Mouse (Mus musculus) gastrocnemius, postnatal 36 days (tissue): ENCODE measurements around the gene Cars2. TPM values are rescaled to one million over a fixed set of nuclear protein-coding genes. Genes with fewer than 3 reads are reported as not detected.
A peak's percentile ranks its signal among the peaks of the same experiment; 100 is the strongest.
"Not testable (repeated sequence)": the region's sequence is repeated elsewhere in the genome, so short reads cannot be mapped to it uniquely, and the experiment has no call there.

ENCODE experiments used
- DNase-seq, 2 experiments: peaks; one replicate each; pipeline ENCODE4 v3.0.0; 2022
- intact Hi-C: fragments of 180-260 bp; cut with DNase I; formaldehyde crosslinking; loops from one replicate; pipeline ENCODE4 v1.15.1; 2025
- total RNA-seq, 2 experiments: library from RNA; stranded (reverse); gene quantifications; 2 replicates each; pipeline ENCODE4 v1.2.3; 2021

The Cars2 gene
- total RNA-seq, 2 experiments from 2014 or later, result 13.8 to 14.2 TPM

DNA sequence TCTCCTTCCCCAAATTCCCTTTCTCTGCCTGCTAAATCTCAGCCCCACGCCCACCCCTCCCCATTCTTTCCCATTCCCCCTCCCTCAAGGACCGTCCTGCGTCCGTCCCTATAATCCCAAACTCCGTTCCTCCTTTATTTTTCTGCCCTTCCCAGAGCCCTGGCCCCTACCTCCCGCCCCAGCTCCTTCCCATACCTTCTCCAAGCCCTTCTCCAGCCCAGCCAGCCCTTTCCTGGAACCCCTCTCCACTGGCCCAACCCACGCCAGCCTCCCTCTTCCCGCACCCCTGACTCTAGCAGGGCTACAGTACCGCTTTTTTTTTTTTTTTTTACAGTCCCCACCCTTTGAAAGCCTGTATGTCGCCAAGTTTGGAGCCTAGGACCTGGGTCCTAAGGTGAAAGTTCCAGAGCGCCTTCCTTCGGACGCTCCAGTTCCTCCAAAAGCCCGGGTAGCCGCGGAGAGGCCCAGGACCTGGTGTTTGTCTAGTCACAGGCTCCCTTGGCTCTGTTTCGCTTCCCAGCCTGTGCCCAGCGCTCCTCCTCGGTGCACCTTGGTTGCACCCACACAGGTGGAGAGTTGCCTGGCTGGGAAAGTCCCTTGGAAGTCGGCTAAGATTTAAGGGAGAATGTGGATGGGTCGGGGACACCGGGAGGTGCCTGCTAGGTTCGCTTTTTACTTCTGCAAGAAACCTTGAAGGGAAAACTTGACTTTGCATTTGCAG lies 71.6 kb downstream of the Cars2 start:
- intact Hi-C loops, result no loop called here

DNA sequence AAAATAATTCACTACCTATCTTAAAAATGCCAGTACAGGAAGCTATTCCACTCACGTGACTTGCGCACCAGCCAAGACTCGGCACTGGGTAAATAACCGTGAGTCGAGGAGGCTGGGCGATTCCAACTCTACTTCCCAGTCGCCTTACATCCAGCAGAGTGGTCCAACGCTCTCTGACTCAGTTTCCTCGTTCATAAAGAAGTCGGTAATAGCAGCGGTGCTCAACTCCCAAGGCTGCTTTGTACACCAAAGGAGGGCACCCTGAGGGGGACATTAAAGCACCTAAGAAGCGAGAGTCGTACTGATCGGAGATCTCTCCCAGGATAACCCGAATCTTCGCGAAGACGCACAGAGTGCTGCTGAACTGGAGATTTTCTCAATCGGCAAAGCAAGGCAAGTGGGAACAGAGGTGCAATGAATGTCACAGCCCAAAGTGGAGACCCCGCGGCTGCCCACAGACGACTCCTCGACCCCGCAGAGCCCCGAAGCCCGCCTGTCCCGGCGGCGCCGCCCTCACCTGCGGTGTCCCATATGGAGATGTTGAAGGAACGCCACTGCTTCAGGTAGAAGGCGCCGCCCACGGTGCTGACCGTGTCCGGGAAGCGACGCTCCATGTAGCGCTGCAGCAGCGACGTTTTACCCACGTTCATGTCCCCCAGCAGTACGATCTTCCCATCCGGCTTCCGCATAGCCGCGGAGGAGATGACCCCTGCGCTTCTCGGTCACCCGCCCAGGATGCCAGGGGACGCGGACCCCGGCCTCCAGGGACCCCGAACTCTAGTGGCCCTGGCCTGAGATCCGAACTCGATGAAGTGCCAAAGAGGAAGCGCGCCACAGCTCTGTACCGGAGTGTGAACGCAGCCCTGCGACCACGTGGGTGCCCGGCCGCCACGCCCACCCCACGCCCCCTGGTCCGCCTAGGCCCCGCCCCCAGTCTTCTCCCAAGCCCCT lies 72.5 kb downstream of the Cars2 start, which contains the start of gene Rab20:
Gene Rab20, minus strand, starts transcription at position 900 of the 951 bp plus-strand sequence.
- intact Hi-C loops, result no loop called here
- peak; percentile 38 to 51 for DNase-seq

More for the DNA sequence above, 71.6 kb downstream of the Cars2 start:
- no peak for DNase-seq

GRCm38 (mm10) chr8:11477178-11477553 lies 73.4 kb downstream of the Cars2 start:
- intact Hi-C loops, result no loop called here
- no peak for DNase-seq

DNA sequence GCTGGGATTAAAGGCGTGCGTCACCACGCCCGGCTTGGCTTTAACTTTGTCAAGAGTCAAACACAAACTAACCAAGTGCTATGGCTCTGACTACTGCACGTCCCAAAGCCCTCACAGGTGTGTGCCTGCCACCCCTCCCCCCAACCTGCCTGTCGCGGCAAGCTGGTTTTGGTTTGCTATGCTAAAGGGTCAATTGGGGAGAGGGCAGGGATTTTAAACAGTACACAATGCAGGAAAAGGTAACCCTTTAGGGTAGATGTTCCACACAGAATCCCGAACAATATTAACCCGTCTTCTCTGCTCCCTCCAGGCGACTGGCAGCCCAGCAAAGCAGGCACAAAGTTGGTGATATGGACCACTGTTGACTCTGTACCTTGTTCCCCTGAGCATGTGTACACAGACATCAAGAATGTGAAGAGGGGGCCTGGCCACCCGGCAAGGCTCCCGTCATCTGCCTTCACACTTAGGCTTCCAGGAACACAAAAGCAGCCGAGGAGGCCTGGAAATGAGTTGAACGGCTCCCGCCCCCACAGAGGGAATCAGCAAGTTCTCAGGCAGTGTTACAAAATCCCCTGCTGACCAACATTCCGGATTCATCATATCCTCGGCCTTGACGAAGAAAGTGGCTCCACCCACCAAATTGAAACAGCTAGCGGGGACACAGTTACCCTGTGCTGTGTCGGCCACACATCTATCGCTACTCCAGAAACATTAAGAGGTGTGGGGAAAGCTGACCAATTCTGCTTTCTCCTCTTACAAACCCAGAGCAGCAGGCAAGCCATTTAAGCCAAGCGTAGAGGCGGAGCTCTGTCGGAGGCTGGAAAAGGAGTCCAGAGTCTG lies 74.0 kb downstream of the Cars2 start:
- no peak for DNase-seq
- intact Hi-C loops, result no loop called here

GRCm38 (mm10) chr8:11475876-11476275 lies 74.7 kb downstream of the Cars2 start:
- no peak for DNase-seq
- intact Hi-C loops, result no loop called here

- intact Hi-C loops, result no loop called here
- DNase-seq, result no peak
Observed at GRCm38 (mm10) chr8:11475397-11475796, 75.2 kb downstream of the Cars2 start.

GRCm38 (mm10) chr8:11473072-11473471 lies 77.5 kb downstream of the Cars2 start:
- intact Hi-C loops, result no loop called here
- no peak for DNase-seq

GRCm38 (mm10) chr8:11471309-11471708 lies 79.3 kb downstream of the Cars2 start:
- intact Hi-C loops, result no loop called here
- DNase-seq, result no peak

- no peak for DNase-seq
- intact Hi-C loops, result no loop called here
Observed at GRCm38 (mm10) chr8:11470694-11471093, 79.9 kb downstream of the Cars2 start.

DNA sequence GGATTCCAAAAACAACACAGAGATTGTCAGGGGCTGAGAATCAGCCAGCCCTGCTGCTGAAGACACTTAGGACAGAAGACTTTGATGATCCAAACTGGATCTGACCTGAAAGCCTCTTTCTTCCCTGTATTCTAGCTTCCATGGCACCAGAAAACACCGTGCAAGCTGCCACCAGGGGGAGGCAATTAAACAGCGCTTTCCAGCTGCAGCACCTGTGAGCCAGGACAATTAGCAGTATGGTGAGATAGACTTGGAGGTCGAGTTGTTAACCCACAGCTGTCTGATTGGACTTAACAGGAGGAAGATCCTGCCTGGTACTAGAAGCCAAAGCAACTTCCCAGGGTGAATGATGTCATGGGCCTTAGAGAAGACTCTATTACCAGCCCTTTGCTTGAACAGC lies 81.5 kb downstream of the Cars2 start:
- intact Hi-C loops, result no loop called here
- DNase-seq, result no peak

- intact Hi-C loops, DNase-seq: not testable (repeated sequence)
Observed at GRCm38 (mm10) chr8:11466528-11466927, 84.1 kb downstream of the Cars2 start.

DNA sequence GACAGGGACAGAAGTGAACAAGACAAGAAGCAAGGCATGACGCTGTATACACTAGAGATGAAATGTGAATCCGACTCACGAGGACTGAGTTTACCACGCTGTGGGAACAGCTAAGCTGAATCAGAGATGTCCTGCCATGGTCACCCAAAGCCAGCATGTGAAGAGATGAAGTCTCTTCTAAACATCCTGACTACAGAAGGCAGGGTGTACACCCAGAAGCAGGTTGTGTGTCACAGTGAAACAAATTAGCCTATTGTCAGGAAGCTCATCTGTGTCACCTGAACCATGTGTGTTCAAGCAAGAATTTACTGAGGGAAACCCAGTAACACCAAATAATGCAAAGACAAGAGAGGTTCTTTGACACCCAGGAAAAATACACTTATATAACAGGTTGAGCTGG lies 85.0 kb downstream of the Cars2 start:
- intact Hi-C loops, result no loop called here
- DNase-seq, result no peak

DNA sequence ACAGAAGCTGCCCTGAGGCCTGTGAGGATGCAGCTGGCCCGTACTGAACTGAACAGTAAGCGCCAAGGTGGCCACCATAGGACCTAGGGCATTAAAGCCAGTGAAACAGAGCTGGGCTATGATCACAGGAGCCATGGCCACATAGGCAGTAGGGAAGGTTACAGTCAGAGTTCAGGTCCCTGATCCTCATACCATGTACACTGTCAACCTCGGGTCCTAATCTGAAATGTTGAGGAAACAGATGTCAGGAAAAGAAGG lies 85.9 kb downstream of the Cars2 start:
- DNase-seq, result no peak
- intact Hi-C loops, result no loop called here

Other genes with a start within 250 kb of the Cars2 start
- gene Col4a2, start 238.0 kb downstream of the Cars2 start, total RNA-seq, result 100 to 1,000 TPM in 1 of 2 experiments, 10 to 100 TPM in 1; 77.5 to 105 TPM
- gene Col4a1, start 238.0 kb downstream of the Cars2 start, total RNA-seq, result 100 to 1,000 TPM; 146 to 216 TPM
- 1 to 10 TPM; 1.2 to 1.9 TPM for gene Rab20, start 72.1 kb downstream of the Cars2 start, total RNA-seq
- 10 to 100 TPM; 25.2 to 27.7 TPM for gene Naxd, start 53.3 kb downstream of the Cars2 start, total RNA-seq
- gene Ing1, start 4.8 kb upstream of the Cars2 start, total RNA-seq, result 10 to 100 TPM; 12.0 to 15.0 TPM
- gene Ankrd10, start 85.0 kb upstream of the Cars2 start, total RNA-seq, result 10 to 100 TPM; 15.8 to 17.7 TPM
- not detected for gene 1700016D06Rik, start 150.3 kb upstream of the Cars2 start, total RNA-seq
- gene Arhgef7, start 176.9 kb upstream of the Cars2 start, total RNA-seq, result 10 to 100 TPM; 42.7 to 53.9 TPM